Mouse (Mus musculus): ENCODE data around the gene Nrros.
"Not testable (repeated sequence)": the region's sequence is repeated elsewhere in the genome, so short reads cannot be mapped to it uniquely, and the experiment has no call there.

Nrros gene

DNA sequence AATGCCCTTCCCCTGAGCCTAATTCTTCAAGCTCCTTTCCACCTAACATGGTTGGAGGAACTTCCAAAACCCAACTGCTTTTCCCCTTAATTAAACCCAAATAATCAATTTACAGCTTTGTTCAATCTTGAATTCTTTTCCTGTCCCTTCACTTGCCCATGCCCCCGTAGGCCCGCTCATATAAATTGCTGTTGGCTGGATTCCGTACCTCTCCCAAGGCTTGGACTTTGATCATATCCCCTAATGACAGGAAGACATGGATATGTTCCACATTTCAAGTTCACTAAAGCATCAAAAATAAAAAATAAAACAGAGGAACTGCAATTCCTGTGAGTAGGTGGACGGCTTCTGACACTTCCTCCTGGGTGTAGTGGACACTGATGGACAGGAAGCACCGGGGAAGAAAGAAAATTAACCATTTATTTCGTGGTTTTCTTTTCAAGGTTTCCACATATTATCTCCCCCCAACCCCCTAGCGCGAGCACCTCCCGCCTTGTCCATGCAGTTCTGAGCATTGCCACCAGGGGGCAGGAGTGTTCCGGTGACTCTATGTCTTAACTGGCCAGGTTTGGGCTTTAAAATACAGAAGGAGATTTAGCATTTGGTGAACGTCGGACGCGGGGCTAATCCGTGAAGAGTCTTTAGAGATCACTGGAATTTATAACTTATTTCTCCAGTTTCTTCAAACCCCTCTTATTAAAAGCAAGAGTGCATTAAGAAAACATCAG lies 50.3 kb downstream of the Nrros start:
- DNase-seq (ENCODE audit: low spot score), result peak; percentile 78

DNA sequence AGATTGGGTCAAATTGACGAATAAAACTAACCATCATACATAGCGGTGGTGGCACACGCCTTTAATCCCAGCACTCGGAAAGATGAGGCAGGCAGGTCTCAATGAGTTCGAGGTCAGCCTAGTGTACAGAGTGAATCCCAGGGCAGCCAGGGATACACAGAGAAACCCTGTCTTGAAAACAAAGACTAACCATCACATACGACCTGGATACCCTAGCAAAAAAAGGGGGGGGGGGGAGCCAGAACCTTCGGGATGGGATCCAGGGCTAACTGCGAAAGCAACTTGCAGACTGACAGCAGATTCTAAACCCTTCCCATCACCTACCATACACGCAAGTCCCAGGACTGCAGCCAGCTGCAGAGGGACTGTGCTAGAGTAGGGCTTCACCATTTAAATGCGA lies 51.0 kb downstream of the Nrros start:
- DNase-seq (ENCODE audit: low spot score), result no peak

DNA sequence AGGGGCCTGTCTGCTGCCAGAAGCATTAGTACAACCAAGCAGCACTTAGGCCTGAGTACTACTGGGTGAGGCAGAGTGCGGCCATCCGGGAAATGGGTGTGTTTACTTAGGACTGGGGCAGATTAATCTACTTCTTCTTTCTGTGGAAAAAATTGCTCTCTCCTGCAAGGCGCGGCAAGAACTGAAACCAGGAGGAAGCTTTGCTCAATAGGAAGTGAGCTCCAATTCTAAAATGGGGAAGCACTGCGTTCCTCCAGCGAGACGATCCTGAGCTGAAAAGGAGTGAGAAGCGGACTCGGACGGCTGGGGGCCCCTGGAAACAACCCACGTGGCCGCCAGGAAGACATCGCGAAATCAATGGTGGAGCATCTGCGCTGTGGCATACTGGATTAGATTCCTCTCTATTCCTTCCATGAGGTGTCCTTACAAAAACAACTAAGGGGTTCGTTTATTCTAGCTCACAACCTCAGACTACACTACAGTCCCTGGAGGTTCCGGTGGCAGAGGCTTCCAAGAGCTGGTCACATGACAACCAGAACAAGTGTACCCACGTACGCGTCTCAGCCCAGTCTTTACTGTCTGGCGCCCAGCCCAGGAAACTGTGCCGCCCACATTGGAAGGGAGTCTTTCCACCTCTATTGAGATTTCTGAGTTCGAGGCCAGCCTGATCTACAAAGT lies 51.7 kb downstream of the Nrros start:
- DNase-seq (ENCODE audit: low spot score), result no peak

DNA sequence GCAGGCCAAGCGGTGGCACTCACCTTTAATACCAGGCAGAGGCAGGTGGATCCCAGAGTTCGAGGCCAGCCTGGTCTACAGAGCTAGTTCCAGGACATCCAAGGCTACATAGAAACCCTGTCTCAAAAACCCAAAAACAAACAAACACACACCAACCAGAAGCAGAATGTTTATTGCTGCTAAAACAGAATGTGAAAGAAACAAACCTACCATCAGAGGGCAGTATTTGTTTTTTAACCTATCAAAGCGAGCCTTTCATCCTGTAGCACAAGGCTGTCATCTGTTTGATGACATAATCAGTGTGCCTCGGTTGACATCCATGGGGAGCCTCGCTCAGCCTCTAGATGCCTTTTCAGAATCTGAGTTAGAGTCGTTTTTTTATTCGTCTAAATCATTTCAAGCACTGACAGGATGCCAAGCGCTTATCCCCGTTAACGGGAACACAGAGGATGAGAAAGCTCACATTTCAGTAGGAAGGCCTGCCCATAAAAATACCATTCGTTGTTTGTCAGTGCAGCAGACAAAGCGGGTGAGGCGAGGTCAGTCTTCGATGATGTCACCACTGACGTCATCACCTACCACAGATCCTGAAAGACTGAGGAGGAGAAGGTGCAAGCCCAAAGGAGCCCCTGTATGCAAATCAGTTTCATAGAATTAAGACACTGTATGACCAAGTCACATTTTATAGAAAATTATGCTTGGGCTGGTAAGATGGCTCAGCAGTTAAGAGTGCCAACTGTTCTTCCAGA lies 54.3 kb downstream of the Nrros start:
- no peak for DNase-seq (ENCODE audit: low spot score)

DNA sequence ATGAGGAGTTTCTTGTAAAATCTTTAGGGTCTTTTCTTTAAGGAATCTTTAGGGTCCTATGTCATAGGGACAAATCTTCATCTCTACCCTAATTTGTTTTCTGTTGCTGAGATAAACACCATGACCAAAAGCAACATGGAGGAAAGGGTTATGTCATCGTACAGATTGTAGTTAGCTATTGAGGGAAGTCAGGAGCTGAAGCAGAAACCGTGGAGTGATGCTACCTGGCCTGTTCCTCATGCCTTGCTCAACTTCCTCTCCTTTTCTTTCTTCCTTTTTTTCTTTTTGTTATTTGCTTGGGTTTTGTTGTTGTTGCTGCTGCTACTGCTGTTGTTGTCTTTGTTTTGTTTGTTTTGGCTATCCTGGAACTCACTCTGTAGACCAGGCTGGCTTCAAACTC lies 56.8 kb downstream of the Nrros start:
- DNase-seq (ENCODE audit: low spot score), result no peak

GRCm38 (mm10) chr16:32108170-32108569 lies 57.2 kb downstream of the Nrros start:
- DNase-seq (ENCODE audit: low spot score), result no peak

DNA sequence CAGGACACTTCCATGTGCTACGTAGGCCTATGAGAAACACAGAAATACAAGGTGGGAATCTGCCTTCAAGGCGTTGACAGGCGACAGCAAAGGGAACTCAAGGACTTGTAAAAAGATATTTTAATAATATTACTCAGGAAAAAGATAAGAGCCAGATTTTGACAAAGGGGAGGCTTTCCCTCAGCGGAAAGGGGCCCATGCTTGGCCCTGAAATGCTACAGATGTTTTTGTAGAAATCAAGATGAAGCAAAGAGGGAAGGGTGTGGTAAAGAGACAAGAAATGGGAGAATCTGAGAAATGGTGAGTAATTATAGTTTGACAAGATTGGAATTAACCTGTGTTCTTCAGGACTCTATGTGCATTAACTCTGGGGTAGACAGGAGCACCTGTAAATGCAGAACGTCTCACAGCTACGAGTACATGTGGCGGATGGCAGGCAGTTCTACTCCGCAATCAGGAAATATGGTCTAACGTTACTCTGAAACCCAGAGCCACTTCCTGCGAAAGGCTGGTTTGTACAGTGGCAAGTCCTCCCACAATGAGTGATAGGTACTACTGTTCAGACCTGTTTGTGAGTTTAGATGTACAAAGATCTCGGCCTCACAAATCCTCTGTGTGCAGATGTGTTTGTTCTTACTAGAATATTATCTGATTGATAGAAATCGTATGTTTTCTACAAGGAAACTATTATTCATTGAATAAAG lies 57.9 kb downstream of the Nrros start:
- DNase-seq (ENCODE audit: low spot score), result no peak

GRCm38 (mm10) chr16:32105698-32106097 lies 59.7 kb downstream of the Nrros start:
- no peak for DNase-seq (ENCODE audit: low spot score)

DNA sequence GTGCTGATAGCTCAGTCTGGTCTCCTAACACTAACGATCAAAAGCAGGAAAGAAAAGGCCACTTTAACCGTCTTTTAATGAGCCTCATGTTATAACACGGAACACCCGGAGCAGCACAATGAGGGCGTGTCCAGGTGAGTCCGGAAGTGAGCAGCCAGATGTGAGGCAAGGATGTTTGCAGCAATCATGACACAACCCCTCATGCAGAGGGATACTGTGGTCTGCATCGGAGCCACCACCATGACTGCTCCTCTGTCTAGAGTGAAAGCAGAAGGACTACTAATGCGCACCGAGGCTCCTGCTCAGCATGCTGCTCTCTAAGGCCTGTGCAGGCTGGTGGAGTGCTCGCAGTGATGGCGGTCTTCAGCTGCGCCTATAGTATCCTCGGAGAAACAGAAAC lies 63.1 kb downstream of the Nrros start:
- DNase-seq (ENCODE audit: low spot score), result no peak

- DNase-seq (ENCODE audit: low spot score), result peak; percentile 84
Observed at GRCm38 (mm10) chr16:32099638-32100150, 65.7 kb downstream of the Nrros start, which contains the start of the genes Pigx and Cep19. Gene Pigx, minus strand, starts transcription at chr16:32099740. Gene Cep19, plus strand, starts transcription at chr16:32099800.

- DNase-seq (ENCODE audit: low spot score), result no peak
Observed at GRCm38 (mm10) chr16:32098897-32099637, 66.3 kb downstream of the Nrros start.

DNA sequence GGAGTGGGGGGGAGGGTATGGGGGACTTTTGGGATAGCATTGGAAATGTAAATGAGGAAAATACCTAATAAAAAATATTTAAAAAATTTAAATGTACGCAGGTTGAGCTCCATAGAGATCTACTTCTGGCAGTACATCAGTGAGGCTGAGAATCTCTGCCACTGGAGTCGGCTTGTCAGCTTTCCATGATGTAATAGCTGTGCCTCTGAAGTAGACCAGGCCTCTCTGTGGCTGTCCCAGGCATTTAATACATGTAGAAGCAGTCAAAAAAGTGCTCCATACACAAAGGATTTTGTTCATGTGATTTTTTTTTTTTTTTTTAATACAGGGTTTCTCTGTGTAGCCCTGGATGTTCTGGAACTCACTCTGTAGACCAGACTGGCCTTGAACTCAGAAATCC lies 67.6 kb downstream of the Nrros start:
- not testable (repeated sequence) for DNase-seq (ENCODE audit: low spot score)
